Mouse (Mus musculus) urinary bladder, postnatal 25 days (tissue): ENCODE results near the gene Rtkn2.

Source experiments
- DNase-seq: peaks from one replicate; pipeline ENCODE4 v3.0.0; 2022; ENCODE audit warnings: low spot score

Rtkn2 gene

DNA sequence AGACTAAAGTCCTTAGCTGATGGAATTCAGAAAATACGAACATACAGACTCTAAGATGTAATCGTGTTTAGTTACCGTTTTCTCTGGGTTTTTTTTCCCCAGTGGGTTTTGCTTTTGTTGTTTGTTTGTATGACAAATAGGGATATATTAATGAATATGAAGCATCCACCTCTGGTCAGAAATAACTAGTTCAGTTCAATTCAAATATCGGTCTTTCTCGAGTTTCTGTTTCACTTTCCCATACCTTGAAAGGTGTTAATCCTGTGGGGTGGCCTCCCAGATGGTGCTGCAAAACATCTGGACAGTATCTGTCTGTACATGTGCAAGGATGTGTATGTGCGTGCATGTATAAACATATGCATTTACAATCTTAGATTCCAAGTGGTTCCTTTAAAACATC, 61.0 kb downstream of the Rtkn2 start:
- no peak for DNase-seq

DNA sequence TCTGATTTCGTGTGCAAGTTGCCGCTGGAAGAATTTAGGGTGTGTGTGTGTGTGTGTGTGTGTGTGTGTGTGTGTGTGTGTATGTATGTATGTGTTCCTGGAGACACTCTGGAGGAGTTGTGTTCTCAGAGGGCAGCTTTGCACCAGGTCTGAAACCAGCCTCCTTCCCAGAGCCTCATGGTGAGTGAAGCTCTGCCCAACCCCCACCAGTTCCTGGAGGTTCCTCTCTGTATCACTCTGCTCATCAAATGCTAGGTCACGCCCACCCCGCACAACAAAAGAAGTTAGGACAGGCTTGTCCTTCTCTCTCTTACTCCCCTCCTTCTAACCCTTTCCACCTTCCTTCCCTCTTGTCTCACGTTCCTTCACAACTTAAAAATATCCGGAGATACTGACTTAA, 64.6 kb downstream of the Rtkn2 start:
- DNase-seq: no peak

DNA sequence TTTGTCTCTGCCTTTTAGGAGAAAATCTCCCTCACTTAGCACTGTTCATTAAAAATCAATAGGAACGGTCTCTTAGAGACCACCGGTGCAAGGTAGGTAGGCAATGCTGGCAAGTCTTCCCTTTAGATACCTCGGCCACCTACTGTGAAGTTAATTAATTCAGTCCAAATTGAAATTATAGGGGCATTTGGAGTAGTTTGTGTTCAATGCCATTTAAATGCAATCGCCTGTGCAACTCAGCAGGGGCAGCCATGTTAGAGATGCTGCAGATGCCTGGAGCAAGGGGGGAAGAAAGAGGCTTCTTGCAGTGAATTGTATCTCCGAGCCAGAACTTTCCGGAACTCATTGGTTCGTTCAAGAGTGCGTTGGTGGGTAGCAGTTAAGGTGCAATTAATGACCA, 65.5 kb downstream of the Rtkn2 start:
- DNase-seq: no peak

GRCm38 (mm10) chr10:68048641-68049305, 69.4 kb downstream of the Rtkn2 start:
- DNase-seq: no peak

DNA sequence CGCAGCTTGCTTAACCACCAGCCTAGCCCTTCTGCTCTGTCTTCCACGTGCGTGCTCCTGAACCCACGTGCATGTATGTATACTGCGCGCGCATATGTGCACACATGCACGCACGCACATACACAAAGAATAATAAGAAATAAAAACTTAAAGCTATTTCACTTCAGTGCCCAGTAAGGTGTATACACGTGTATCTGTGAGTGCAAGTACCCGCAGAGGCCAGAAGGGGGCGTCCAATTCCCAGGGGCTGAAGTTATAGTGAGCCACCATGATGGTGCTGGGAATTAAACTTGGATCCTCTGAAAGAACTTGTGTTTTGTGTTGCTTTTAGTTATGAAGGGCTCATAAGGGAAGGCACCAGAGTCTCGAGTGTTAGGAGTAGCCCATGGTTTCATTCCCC, 71.5 kb downstream of the Rtkn2 start:
- no peak for DNase-seq

GRCm38 (mm10) chr10:68051316-68051933, 72.1 kb downstream of the Rtkn2 start:
- no peak for DNase-seq

- no peak for DNase-seq
Observed at GRCm38 (mm10) chr10:68052307-68052706, 72.9 kb downstream of the Rtkn2 start.

DNA sequence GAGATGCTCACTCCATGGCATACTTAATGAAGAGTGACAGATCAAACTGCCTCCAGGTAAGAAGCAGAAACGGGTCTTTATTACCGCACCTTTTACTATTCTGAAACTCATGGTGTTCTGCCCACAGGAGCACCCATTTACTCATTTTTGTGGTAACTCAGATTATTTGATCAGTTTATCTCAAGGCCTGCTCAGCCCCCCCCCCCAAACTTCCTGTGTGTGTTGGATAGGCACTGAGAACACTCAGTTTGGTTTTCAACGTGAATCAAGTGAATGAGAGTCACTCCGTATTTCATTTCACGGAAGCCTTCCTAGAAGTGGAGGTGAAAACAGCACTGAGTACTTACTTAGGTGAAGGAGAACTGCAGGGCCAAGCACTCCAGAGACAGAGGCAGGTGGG, 74.8 kb downstream of the Rtkn2 start:
- DNase-seq: no peak

DNA sequence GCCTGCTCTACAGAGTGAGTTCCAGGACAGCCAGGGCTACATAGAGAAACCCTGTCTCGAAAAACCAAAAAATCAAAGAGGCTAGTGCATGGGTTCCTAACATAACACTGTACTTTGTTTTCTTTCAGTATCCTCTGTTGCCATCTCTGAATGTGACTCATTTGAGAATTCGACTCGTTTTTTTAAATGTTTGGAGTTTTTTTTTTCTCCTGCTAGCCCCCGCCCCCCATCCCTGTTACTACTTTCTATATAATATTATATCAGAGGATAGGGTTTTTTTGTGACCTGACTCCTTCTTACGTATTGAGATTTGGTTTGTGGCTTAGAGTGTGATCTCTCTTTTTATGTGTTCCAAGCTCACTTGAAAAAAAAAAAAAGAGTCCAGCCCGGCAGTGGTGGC, 75.3 kb downstream of the Rtkn2 start:
- no peak for DNase-seq

DNA sequence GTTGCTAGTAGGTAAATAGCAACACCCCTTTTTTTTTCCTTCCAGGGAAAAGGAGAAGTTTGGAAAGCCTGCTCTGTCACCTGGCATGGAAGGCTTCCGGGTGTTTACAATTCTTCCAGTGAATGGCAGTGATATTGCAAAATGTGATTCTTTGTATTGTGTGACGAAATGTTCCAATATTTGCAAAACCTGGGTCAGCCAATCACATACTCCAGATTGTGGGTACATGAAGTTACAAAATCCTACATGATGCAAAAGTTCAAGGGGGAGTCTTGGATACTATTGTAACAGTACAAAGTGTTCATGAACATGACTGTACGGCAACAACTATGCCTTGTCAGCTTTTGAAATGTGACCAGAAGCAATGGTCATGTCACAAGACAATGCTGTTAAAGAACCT, 78.5 kb downstream of the Rtkn2 start:
- DNase-seq: no peak

- DNase-seq: no peak
Observed at GRCm38 (mm10) chr10:68058378-68058777, 79.0 kb downstream of the Rtkn2 start.

GRCm38 (mm10) chr10:68060590-68061248, 81.3 kb downstream of the Rtkn2 start:
- DNase-seq: no peak

DNA sequence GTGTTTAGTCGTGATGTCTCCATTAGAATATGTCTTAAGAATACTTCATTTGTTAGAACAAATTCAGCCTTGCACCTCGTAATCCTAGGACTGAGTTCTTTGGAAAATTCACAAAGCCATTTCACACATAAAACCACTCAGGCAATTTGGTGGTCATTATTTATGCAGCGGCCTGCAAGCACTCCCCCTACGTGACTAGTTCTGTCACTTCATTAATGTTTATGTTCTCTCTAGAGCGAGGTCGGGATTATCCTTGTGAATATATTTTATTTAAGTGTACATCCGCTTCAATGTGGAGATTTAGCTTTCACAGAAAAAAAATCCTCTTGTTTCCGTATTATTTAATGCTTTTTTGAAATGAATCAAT, 81.9 kb downstream of the Rtkn2 start:
- DNase-seq: no peak

DNA sequence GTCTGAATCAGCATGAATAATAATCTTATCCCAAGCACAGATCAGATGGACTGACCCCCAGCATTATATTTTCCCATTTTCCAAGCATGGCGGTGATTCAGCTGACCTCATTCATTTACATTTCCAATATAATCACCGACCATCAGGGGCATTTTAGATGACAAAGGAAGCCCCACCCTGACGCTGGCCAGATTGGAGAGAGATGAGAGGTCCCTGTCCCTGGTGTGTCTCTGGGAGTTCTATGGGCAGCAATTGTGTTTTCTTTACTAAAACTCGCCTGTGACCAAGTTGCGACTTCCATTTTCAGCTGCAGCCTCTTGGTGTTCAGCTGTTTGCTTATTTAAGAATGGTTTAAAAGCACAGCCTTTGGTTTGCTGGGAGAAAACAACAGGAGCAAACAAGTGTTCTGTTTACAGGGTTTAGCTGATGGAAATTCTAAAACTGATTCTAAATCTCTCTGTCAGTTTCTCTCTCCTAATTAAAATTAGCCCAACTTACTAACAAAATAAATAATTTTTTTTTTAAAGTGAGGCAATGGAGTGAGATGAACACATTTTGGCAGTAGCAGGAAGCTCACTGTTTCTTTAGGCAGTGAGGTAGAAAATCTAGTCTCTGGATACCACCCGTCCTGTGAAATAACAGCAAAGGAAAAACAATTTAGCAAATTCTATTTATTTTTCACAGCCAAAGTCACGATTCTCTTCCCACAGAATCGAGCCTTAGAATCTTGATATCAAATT, 84.6 kb downstream of the Rtkn2 start:
- no peak for DNase-seq

- no peak for DNase-seq
Observed at GRCm38 (mm10) chr10:68064571-68064970, 85.2 kb downstream of the Rtkn2 start.

GRCm38 (mm10) chr10:68066173-68066572, 86.8 kb downstream of the Rtkn2 start:
- DNase-seq: no peak

GRCm38 (mm10) chr10:68067961-68068360, 88.6 kb downstream of the Rtkn2 start:
- DNase-seq: no peak

- DNase-seq: no peak
Observed at GRCm38 (mm10) chr10:68068426-68068825, 89.1 kb downstream of the Rtkn2 start.

DNA sequence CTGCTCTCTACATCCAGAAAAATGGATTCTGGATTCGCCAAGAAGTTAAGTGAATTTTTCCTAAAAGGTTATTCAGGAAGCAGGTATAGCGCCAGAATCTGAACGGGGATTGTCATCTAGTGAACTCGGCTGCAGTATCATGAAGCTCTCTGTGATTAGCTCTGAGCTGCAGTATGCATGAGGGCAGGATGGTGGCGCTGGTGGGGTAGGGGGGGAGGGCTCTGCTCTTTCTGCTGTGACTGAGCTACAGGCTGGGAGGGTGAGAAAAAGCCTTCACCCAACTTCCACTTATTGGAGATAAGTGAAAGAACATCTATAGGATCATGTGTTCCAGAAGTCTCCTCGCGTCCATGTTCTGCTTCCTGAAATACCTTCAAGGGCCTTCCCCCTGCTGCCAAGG, 91.7 kb downstream of the Rtkn2 start:
- DNase-seq: no peak

DNA sequence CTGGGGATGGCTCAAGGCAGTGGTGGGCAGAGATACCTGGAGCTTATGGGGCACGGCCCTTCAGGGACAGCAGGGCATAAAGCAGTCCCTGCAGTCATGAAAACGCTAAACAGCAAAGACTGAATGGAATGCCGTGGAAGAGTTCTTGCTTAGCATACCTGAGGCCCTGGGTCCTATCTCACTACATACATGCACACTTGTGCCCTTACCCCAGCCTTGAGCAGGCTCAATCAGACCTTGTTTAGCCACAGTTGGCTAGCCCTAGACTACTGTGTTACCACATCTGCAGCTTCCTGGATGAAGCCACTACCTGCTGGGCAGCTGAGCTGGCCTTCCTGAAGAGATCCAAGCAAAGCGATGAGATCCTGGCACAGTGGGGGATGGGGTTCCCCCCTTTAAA, 93.3 kb downstream of the Rtkn2 start:
- DNase-seq: no peak

- no peak for DNase-seq
Observed at GRCm38 (mm10) chr10:68074291-68074690, 94.9 kb downstream of the Rtkn2 start.

DNA sequence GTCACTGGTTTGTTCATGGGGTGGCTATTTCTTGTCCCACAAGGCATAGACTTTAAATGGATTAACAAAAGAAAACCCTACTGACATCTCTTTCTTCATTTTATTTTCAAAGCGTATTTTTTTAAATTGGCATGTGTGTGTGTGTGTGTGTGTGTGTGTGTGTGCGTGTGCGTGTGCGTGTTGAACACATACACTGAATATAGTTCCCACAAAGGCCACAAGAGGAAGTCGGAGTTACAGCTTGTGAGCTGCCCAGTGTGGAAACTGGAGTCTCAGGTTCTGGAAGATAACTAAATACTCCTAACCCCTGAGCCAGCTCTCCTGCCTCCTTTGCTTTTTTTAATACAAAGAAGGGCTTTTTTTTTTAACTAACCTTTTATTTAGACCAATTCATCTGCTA, 95.8 kb downstream of the Rtkn2 start:
- no peak for DNase-seq

DNA sequence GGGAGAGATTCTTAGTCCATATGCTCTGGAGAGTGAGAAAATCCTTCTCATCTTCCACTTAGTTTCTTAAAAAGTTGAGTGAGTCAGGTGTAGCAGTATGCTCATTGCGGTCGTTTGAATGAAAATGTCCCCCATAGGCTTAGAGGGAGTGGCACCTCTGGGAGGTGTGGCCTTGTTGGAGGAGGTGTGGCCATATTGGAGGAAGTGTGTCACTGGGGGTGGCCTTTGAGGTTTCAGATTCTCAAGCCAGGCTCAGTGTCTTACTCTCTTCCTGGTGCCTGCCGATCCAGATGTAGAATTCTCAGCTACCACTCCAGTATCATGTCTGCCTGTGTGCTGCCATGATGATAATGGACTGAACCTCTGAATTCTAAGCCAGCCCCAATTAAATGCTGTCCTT, 99.3 kb downstream of the Rtkn2 start:
- no peak for DNase-seq
